In genomic region chr5:147444298-147444697, GRCm38 (mm10) we compare ENCODE assay signal across 21 mouse cellular contexts. TPM values are rescaled to one million over a fixed set of nuclear protein-coding genes. Genes with fewer than 3 reads are reported as not detected.
DNase-seq lines count a peak whose midpoint lies in the region; ATAC-seq and TF ChIP-seq lines count a peak whose summit lies in the region.
"Had no signal": no experiment of that assay in that cellular context is flagged by ENCODE, and none has a peak within 500 bp of the region (broad histone marks: within the 10 kb centered on the region; RNA-seq: fewer than 3 reads in every experiment).

No protein-coding gene starts in this region.

- H3K36me3 ChIP-seq in MEL (ENCODE audit: control insufficient read depth in 1 of 2, insufficient read depth in 2 of 2, low read length in 2 of 2), result peaks cover 30 to 69% of the 10 kb centered on the region in 2 experiments
- peaks cover 49% of the 10 kb centered on the region for H3K36me3 ChIP-seq in erythroblast, embryonic 14.5 days (ENCODE audit: control insufficient read depth)
- peaks cover 11% of the 10 kb centered on the region; the same call in 1 of the 2 replicates for H3K36me3 ChIP-seq in liver, embryonic 12.5 days
- H3K36me3 ChIP-seq: embryonic facial prominence, embryonic 15.5 days; hindbrain, embryonic 15.5 days; limb, embryonic 15.5 days; midbrain, embryonic 12.5 days; neural tube, embryonic 15.5 days; stomach, embryonic 15.5 days had no signal

- no peak for TF ChIP-seq RAD21 in MEL (IDR thresholded peaks at IDR 0.05; ENCODE audit: low read depth, low read length)

- H3K9me3 ChIP-seq in MEL (replicated peaks; ENCODE audit: insufficient read depth, low read length), result no peaks in the 10 kb centered on the region
- no peaks in the 10 kb centered on the region for H3K9me3 ChIP-seq in erythroblast, embryonic 14.5 days (ENCODE audit: control insufficient read depth, low read length)
- H3K9me3 ChIP-seq in liver, embryonic 12.5 days (replicated peaks), result no peaks in the 10 kb centered on the region
- H3K9me3 ChIP-seq: embryonic facial prominence, embryonic 15.5 days; hindbrain, embryonic 15.5 days; limb, embryonic 15.5 days; midbrain, embryonic 12.5 days; neural tube, embryonic 15.5 days; stomach, embryonic 15.5 days had no signal

- 29% methylated on average over 6 of the region's 6 CpGs for WGBS in liver, embryonic 12.5 days (ENCODE audit: insufficient replicate concordance)

- peak overlapping the region; percentile 72 for H3K27ac ChIP-seq in MEL (ENCODE audit: control insufficient read depth, low read depth, low read length)
- H3K27ac ChIP-seq in liver, embryonic 12.5 days, result peak overlapping the region; percentile 49
- H3K27ac ChIP-seq: embryonic facial prominence, embryonic 15.5 days; hindbrain, embryonic 15.5 days; kidney, postnatal 0 days; limb, embryonic 15.5 days; macrophage; midbrain, embryonic 12.5 days; neural tube, embryonic 15.5 days; stomach, embryonic 15.5 days had no signal

- H3K4me2 ChIP-seq in liver, embryonic 12.5 days, result peak overlapping the region; percentile 46
- H3K4me2 ChIP-seq: embryonic facial prominence, embryonic 15.5 days; hindbrain, embryonic 15.5 days; limb, embryonic 15.5 days; midbrain, embryonic 12.5 days; neural tube, embryonic 15.5 days; stomach, embryonic 15.5 days had no signal

- H3K4me3 ChIP-seq in MEL (ENCODE audit: control insufficient read depth in 1 of 2, insufficient read depth in 1 of 2, low read depth in 2 of 2, low read length in 2 of 2), result peak overlapping the region; percentile 7; a peak in 1 of 4 replicates
- H3K4me3 ChIP-seq in erythroblast, embryonic 14.5 days (replicated peaks), result peak overlapping the region; percentile 20
- H3K4me3 ChIP-seq in liver, embryonic 12.5 days, result no peak overlapping the region
- H3K4me3 ChIP-seq: embryonic facial prominence, embryonic 15.5 days; hindbrain, embryonic 15.5 days; limb, embryonic 15.5 days; midbrain, embryonic 12.5 days; neural tube, embryonic 15.5 days; stomach, embryonic 15.5 days had no signal

- peak; percentile 82 for DNase-seq in MEL (ENCODE audit: low read depth, low spot score)
- no peak for DNase-seq in kidney, adult 9 months
- no peak for DNase-seq in cerebellum, adult 18-20 months
- DNase-seq in heart, adult 8-10 months (ENCODE audit: low spot score), result no peak
- DNase-seq: adrenal gland, postnatal 10 days; cerebellum, adult 9-10 months; gastrocnemius, postnatal 36 days; kidney, adult 18-20 months; left cerebral cortex, postnatal 4 days; thymus, postnatal 25 days had no signal

- no peaks in the 10 kb centered on the region for H3K27me3 ChIP-seq in MEL (ENCODE audit: control insufficient read depth in 1 of 2, insufficient read depth in 2 of 2, low read length in 2 of 2)
- H3K27me3 ChIP-seq in erythroblast, embryonic 14.5 days (ENCODE audit: control insufficient read depth), result no peaks in the 10 kb centered on the region
- H3K27me3 ChIP-seq in liver, embryonic 12.5 days (replicated peaks), result no peaks in the 10 kb centered on the region
- H3K27me3 ChIP-seq: embryonic facial prominence, embryonic 15.5 days; hindbrain, embryonic 15.5 days; limb, embryonic 15.5 days; midbrain, embryonic 12.5 days; neural tube, embryonic 15.5 days; stomach, embryonic 15.5 days had no signal

- peaks cover 67% of the 10 kb centered on the region for H3K79me2 ChIP-seq in MEL (ENCODE audit: control insufficient read depth, insufficient read depth, low read length, poor library complexity)

- ATAC-seq in liver, embryonic 12.5 days, result peak; percentile 75
- ATAC-seq in megakaryocyte progenitor cell, adult 5-6 weeks (replicated peaks; ENCODE audit: poor library complexity), result peak; percentile 24

- peak overlapping the region; percentile 41 for H3K9ac ChIP-seq in MEL (ENCODE audit: control insufficient read depth, low read depth, low read length, poor library complexity, severe bottlenecking)
- H3K9ac ChIP-seq in liver, embryonic 12.5 days, result no peak overlapping the region
- H3K9ac ChIP-seq: embryonic facial prominence, embryonic 15.5 days; hindbrain, embryonic 15.5 days; limb, embryonic 15.5 days; midbrain, embryonic 12.5 days; neural tube, embryonic 15.5 days; stomach, embryonic 15.5 days had no signal

- TF ChIP-seq CTCF in MEL (IDR thresholded peaks at IDR 0.05 in 2 of 3, conservative IDR thresholded peaks at IDR 0.05 in 1 of 3; ENCODE audit: control insufficient read depth in 1 of 3, insufficient read depth in 1 of 3, low read depth in 2 of 3, low read length in 3 of 3, poor library complexity in 1 of 3, severe bottlenecking in 1 of 3), result no peak

- peak; percentile 46 to 58 for TF ChIP-seq EP300 in MEL (IDR thresholded peaks at IDR 0.05; ENCODE audit: low read depth in 1 of 2, low read length in 2 of 2)

- peak in 1 of 2 experiments; percentile 47; a peak in 1 of 4 replicates for TF ChIP-seq POLR2A in MEL (IDR thresholded peaks at IDR 0.05; ENCODE audit: control insufficient read depth in 1 of 2, insufficient read depth in 1 of 2, low read depth in 1 of 2, low read length in 2 of 2, poor library complexity in 1 of 2)

- peaks cover 40 to 64% of the 10 kb centered on the region in 2 experiments for H3K4me1 ChIP-seq in MEL (ENCODE audit: control insufficient read depth in 1 of 2, insufficient read depth in 2 of 2, low read length in 2 of 2)
- H3K4me1 ChIP-seq in erythroblast, embryonic 14.5 days (ENCODE audit: control insufficient read depth), result peaks cover 68% of the 10 kb centered on the region
- H3K4me1 ChIP-seq in liver, embryonic 12.5 days, result peaks cover 82% of the 10 kb centered on the region

TF ChIP-seq in MEL, 35 proteins besides CTCF, POLR2A, EP300 and RAD21 (continues in another document):
- TF ChIP-seq MEF2A (IDR thresholded peaks at IDR 0.05; ENCODE audit: extremely low read depth, insufficient replicate concordance, low read depth, low read length, poor library complexity, severe bottlenecking), result no peak
- no peak for TF ChIP-seq POLR2AphosphoS5 (IDR thresholded peaks at IDR 0.05; ENCODE audit: borderline replicate concordance, low read depth, low read length)
- TF ChIP-seq MAX (IDR thresholded peaks at IDR 0.05; ENCODE audit: low read length), result peak; percentile 59; the same call in 1 of the 2 replicates
- TF ChIP-seq USF2 (IDR thresholded peaks at IDR 0.05; ENCODE audit: borderline replicate concordance in 1 of 2, insufficient read depth in 1 of 2, low read depth in 1 of 2, low read length in 2 of 2), result no peak
- TF ChIP-seq SMC3 (IDR thresholded peaks at IDR 0.05; ENCODE audit: low read depth, low read length), result no peak
- no peak for TF ChIP-seq E2F4 (IDR thresholded peaks at IDR 0.05; ENCODE audit: borderline replicate concordance, low read depth, low read length)
- peak; percentile 27; the same call in 1 of the 2 replicates for TF ChIP-seq SIN3A (IDR thresholded peaks at IDR 0.05; ENCODE audit: low read length)
- TF ChIP-seq CHD1 (IDR thresholded peaks at IDR 0.05; ENCODE audit: low read depth, low read length), result no peak
- TF ChIP-seq MAZ (IDR thresholded peaks at IDR 0.05; ENCODE audit: low read depth, low read length), result no peak; the same call in 1 of the 2 replicates
- TF ChIP-seq UBTF (IDR thresholded peaks at IDR 0.05; ENCODE audit: borderline replicate concordance, insufficient read depth, low read depth, low read length), result 0 out of 2 replicates have a peak, but pooled peaks have one; percentile 65
- no peak for TF ChIP-seq USF1 (IDR thresholded peaks at IDR 0.05; ENCODE audit: low read depth, low read length)
- no peak for TF ChIP-seq ELF1 (IDR thresholded peaks at IDR 0.05; ENCODE audit: low read depth, low read length)
- TF ChIP-seq JUND (IDR thresholded peaks at IDR 0.05; ENCODE audit: low read depth, low read length), result no peak
- TF ChIP-seq MXI1 (IDR thresholded peaks at IDR 0.05; ENCODE audit: low read depth, low read length), result peak; percentile 83
- no peak for TF ChIP-seq KAT2A (conservative IDR thresholded peaks at IDR 0.05; ENCODE audit: low read depth, low read length)
- TF ChIP-seq CHD2 (IDR thresholded peaks at IDR 0.05; ENCODE audit: low read length), result no peak
- 0 out of 2 replicates have a peak, but pooled peaks have one; percentile 42 for TF ChIP-seq TCF12 (IDR thresholded peaks at IDR 0.05; ENCODE audit: low read depth, low read length)
- TF ChIP-seq POLR2AphosphoS2 (IDR thresholded peaks at IDR 0.05; ENCODE audit: low read length), result no peak; the same call in 1 of the 2 replicates
- TF ChIP-seq ZNF384 (IDR thresholded peaks at IDR 0.05; ENCODE audit: low read depth, low read length), result peak; percentile 84
- 0 out of 2 replicates have a peak, but pooled peaks have one; percentile 15 for TF ChIP-seq MYC (IDR thresholded peaks at IDR 0.05; ENCODE audit: low read depth, low read length)
- no peak for TF ChIP-seq NELFE (IDR thresholded peaks at IDR 0.05; ENCODE audit: low read depth, low read length)
- peak; percentile 86 for TF ChIP-seq TBP (IDR thresholded peaks at IDR 0.05; ENCODE audit: low read depth, low read length)
- peak; percentile 25; the same call in 1 of the 2 replicates for TF ChIP-seq ZC3H11A (IDR thresholded peaks at IDR 0.05; ENCODE audit: low read depth, low read length)
- no peak for TF ChIP-seq ZMIZ1 (IDR thresholded peaks at IDR 0.05; ENCODE audit: low read depth, low read length)
- TF ChIP-seq GABPA (IDR thresholded peaks at IDR 0.05; ENCODE audit: low read depth, low read length), result 0 out of 2 replicates have a peak, but pooled peaks have one; percentile 35
- TF ChIP-seq ZKSCAN1 (IDR thresholded peaks at IDR 0.05; ENCODE audit: low read depth, low read length), result no peak

RNA-seq across cellular contexts. Expression of gene Pan3, which starts 14.3 kb away (rescaled TPM):
- 56.1 and 61.5 TPM in 2 replicates for total RNA-seq in MEL (2012; rRNA removed)
- polyA plus RNA-seq in MEL (2012; ENCODE audit: insufficient read depth in 1 of 2, insufficient read length in 2 of 2, low read depth in 1 of 2, low replicate concordance in 2 of 2, missing spikeins in 1 of 2), result 10 to 100 TPM in 1 of 2 experiments, not detected in 1; 60.6 TPM
- 0.34 and 1.3 TPM in 2 replicates for polyA plus RNA-seq in erythroblast, embryonic 14.5 days (2012)
- 43.9 and 45.9 TPM in 2 replicates for polyA plus RNA-seq in liver, embryonic 12.5 days (2016; fragmentation: Nextera tagmentation; extraction: Ambion mirVana)
- total RNA-seq in megakaryocyte progenitor cell, adult 5-6 weeks (2015), result 385 and 404 TPM in 2 replicates
- 156 and 215 TPM in 2 replicates for total RNA-seq in megakaryocyte progenitor cell, adult 5-6 weeks (2017)
- 10 to 100 TPM; 27.8 to 37.4 (median 29.4) TPM for total RNA-seq in heart, adult 8-10 months (2022)

RNA-seq across cellular contexts. Expression of gene Flt3, which starts 44.0 kb away (rescaled TPM):
- total RNA-seq in MEL (2012; rRNA removed), result not detected in 2 replicates
- polyA plus RNA-seq in MEL (2012; ENCODE audit: insufficient read depth in 1 of 2, insufficient read length in 2 of 2, low read depth in 1 of 2, low replicate concordance in 2 of 2, missing spikeins in 1 of 2), result under 1 TPM in 1 of 2 experiments, not detected in 1; 0.01 TPM
- polyA plus RNA-seq in erythroblast, embryonic 14.5 days (2012), result 0.01 and 0.02 TPM in 2 replicates
- 2.7 and 2.9 TPM in 2 replicates for polyA plus RNA-seq in liver, embryonic 12.5 days (2016; fragmentation: Nextera tagmentation; extraction: Ambion mirVana)
- 8.9 and 14.2 TPM in 2 replicates for total RNA-seq in megakaryocyte progenitor cell, adult 5-6 weeks (2015)
- total RNA-seq in megakaryocyte progenitor cell, adult 5-6 weeks (2017), result 18.3 and 22.9 TPM in 2 replicates
- total RNA-seq in heart, adult 8-10 months (2022), result under 1 TPM in 1 of 4 experiments, not detected in 3; 0.17 TPM
